Mouse (Mus musculus): ENCODE measurements around the gene Mitf. TPM values are rescaled to one million over a fixed set of nuclear protein-coding genes. Genes with fewer than 3 reads are reported as not detected.

The Mitf gene
- polyA plus RNA-seq, 1 experiment from 2014 or later = 26.4 TPM

DNA sequence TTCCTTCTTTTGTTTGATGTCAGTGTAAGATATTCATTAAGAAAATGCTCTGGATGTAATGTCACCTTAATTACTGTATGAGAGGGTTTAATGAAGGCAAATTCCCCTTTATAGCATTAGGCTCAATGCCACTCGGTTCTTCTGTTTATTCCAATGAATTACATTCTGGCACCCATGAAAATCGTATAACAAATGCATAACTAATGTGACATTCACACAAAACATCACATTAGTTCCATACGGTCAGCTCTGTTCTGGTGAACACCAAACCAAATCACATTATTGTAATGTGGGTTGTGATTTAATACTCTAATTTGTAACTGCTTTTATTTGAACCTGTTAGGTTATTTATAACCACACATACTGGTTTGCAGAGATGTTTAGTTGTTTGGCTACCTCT is 231.7 kb downstream of the Mitf start:
- WGBS = 80% methylated on average over 3 of the region's 3 CpGs
- Histone ChIP-seq H3K4me2 (ENCODE audit: low read length) (no peak overlapping the region), H3K27me3 (ENCODE audit: control insufficient read depth, insufficient read depth, low read length) (no peaks in the 10 kb centered on the region), H3K9me3 (ENCODE audit: control insufficient read depth, low read length) (no peaks in the 10 kb centered on the region), H3K4me1 (ENCODE audit: control insufficient read depth in 2 of 2, insufficient read depth in 2 of 2, low read length in 2 of 2) (no peaks in the 10 kb centered on the region), H3K4me3 (ENCODE audit: control insufficient read depth in 1 of 2, insufficient read depth in 1 of 2, low read depth in 1 of 2, low read length in 2 of 2) (no peak overlapping the region), H3K9ac (ENCODE audit: low read length) (no peak overlapping the region), H3K27ac (replicated peaks in 1 of 2; ENCODE audit: control insufficient read depth in 1 of 2, insufficient read depth in 1 of 2, low read depth in 2 of 2, low read length in 2 of 2) (no peak overlapping the region), H3K36me3 (ENCODE audit: control insufficient read depth, insufficient read depth, low read length) (no peaks in the 10 kb centered on the region)
- ATAC-seq (ENCODE audit: insufficient number of reproducible peaks, insufficient read depth, low FRiP score, low read depth) = no peak

DNA sequence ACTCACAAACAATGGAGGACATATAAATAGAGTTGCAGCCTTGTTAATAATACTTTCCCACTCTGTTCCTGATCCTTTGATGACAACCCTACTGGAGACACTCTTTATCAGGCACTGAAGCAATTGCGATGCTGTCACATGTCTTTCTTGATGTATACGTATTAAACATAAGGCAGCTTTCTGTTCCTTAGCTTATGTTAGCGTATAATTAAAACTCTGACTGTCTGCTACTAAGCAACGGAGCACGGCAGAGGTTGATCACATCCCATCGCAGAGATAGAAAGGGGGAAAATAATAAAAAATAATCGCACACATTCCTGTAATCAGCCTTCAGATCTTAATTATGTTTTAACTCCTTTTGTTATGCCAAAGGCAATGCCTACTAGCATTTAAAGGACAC is 234.9 kb downstream of the Mitf start:
- H3K4me1 ChIP-seq (ENCODE audit: control insufficient read depth in 2 of 2, insufficient read depth in 2 of 2, low read length in 2 of 2) = no peaks in the 10 kb centered on the region
- no peaks in the 10 kb centered on the region for H3K36me3 ChIP-seq (ENCODE audit: control insufficient read depth, insufficient read depth, low read length)
- H3K9me3 ChIP-seq (ENCODE audit: control insufficient read depth, low read length) = no peaks in the 10 kb centered on the region
- no peaks in the 10 kb centered on the region for H3K27me3 ChIP-seq (ENCODE audit: control insufficient read depth, insufficient read depth, low read length)
- no peak overlapping the region for H3K4me2 ChIP-seq (ENCODE audit: low read length)
- H3K27ac ChIP-seq (replicated peaks in 1 of 2; ENCODE audit: control insufficient read depth in 1 of 2, insufficient read depth in 1 of 2, low read depth in 2 of 2, low read length in 2 of 2) = no peak overlapping the region
- no peak for ATAC-seq (ENCODE audit: insufficient number of reproducible peaks, insufficient read depth, low FRiP score, low read depth)
- H3K4me3 ChIP-seq (ENCODE audit: control insufficient read depth in 1 of 2, insufficient read depth in 1 of 2, low read depth in 1 of 2, low read length in 2 of 2) = no peak overlapping the region
- H3K9ac ChIP-seq (ENCODE audit: low read length) = no peak overlapping the region
- WGBS = 87% methylated on average over 7 of the region's 7 CpGs

GRCm38 (mm10) chr6:98046295-98047108 is 239.7 kb downstream of the Mitf start:
- Histone ChIP-seq H3K27me3 (ENCODE audit: control insufficient read depth, insufficient read depth, low read length) (no peaks in the 10 kb centered on the region), H3K36me3 (ENCODE audit: control insufficient read depth, insufficient read depth, low read length) (no peaks in the 10 kb centered on the region), H3K9me3 (ENCODE audit: control insufficient read depth, low read length) (no peaks in the 10 kb centered on the region), H3K4me2 (ENCODE audit: low read length) (no peak overlapping the region), H3K9ac (ENCODE audit: low read length) (no peak overlapping the region), H3K27ac (replicated peaks in 1 of 2; ENCODE audit: control insufficient read depth in 1 of 2, insufficient read depth in 1 of 2, low read depth in 2 of 2, low read length in 2 of 2) (no peak overlapping the region), H3K4me3 (ENCODE audit: control insufficient read depth in 1 of 2, insufficient read depth in 1 of 2, low read depth in 1 of 2, low read length in 2 of 2) (no peak overlapping the region), H3K4me1 (ENCODE audit: control insufficient read depth in 2 of 2, insufficient read depth in 2 of 2, low read length in 2 of 2) (no peaks in the 10 kb centered on the region; a peak in 1 of 4 replicates)
- ATAC-seq (ENCODE audit: insufficient number of reproducible peaks, insufficient read depth, low FRiP score, low read depth) = no peak
- 80% methylated on average over 11 of the region's 11 CpGs for WGBS

DNA sequence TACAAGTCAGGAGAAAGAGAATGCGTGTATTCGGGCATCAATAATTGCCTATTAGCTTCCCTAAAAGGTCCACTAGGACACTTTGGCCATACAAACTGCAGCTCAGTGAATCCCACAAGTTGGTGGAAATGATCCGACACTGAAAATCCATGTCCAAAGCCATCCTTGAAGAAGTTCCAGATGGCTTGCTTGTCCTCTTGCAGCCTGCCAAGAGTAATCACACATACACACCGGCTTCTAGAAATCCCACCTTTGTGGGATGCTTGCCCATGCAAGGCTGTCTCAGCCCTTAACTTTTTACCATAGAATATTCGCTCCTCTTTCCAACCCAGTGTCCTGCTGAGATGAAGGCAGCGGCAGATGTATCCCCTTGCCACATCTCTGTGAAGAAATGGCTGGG is 240.9 kb downstream of the Mitf start:
- no peak overlapping the region for H3K27ac ChIP-seq (replicated peaks in 1 of 2; ENCODE audit: control insufficient read depth in 1 of 2, insufficient read depth in 1 of 2, low read depth in 2 of 2, low read length in 2 of 2)
- no peak overlapping the region for H3K4me3 ChIP-seq (ENCODE audit: control insufficient read depth in 1 of 2, insufficient read depth in 1 of 2, low read depth in 1 of 2, low read length in 2 of 2)
- no peak for ATAC-seq (ENCODE audit: insufficient number of reproducible peaks, insufficient read depth, low FRiP score, low read depth)
- H3K4me2 ChIP-seq (ENCODE audit: low read length) = no peak overlapping the region
- H3K4me1 ChIP-seq (ENCODE audit: control insufficient read depth in 2 of 2, insufficient read depth in 2 of 2, low read length in 2 of 2) = no peaks in the 10 kb centered on the region; a peak in 1 of 4 replicates
- H3K9ac ChIP-seq (ENCODE audit: low read length) = no peak overlapping the region
- no peaks in the 10 kb centered on the region for H3K27me3 ChIP-seq (ENCODE audit: control insufficient read depth, insufficient read depth, low read length)
- WGBS = 74% methylated on average over 6 of the region's 6 CpGs
- H3K36me3 ChIP-seq (ENCODE audit: control insufficient read depth, insufficient read depth, low read length) = no peaks in the 10 kb centered on the region
- H3K9me3 ChIP-seq (ENCODE audit: control insufficient read depth, low read length) = no peaks in the 10 kb centered on the region

DNA sequence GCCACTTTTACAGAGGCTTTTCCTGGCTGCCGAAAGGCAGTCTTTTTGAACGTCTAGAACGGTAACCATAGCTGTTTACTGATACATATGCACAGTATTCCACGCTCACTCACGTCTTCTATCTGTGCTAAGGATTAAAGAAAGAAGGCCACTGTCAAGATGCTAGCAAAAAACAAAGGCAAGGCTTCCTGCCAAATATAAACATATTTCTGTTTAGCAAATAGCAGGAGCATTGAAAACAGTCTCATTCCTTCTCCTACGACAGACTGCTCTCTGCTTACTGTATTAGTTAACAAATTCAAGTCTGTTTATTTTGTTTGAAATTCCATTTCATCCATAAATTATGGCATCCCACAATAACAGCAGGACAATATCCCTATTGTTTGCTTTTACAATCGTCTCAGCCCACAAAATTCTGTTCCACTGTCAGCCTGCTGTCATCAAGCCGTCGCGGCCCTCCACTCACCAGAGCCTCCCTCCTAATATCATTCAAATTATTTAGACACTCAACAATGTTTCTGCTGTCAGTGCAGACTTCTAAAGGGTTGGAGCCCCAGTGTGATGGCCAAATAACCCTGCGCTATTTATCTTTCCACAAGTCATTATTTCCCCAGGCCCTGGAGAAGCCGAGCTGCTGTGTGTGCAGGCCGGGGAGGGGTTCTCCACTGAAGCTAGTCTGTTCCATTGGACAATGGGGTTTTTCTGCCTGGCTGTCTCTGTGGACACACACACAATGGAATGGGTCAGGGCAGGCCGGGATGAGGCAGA is 242.0 kb downstream of the Mitf start:
- no peak for ATAC-seq (ENCODE audit: insufficient number of reproducible peaks, insufficient read depth, low FRiP score, low read depth)

DNA sequence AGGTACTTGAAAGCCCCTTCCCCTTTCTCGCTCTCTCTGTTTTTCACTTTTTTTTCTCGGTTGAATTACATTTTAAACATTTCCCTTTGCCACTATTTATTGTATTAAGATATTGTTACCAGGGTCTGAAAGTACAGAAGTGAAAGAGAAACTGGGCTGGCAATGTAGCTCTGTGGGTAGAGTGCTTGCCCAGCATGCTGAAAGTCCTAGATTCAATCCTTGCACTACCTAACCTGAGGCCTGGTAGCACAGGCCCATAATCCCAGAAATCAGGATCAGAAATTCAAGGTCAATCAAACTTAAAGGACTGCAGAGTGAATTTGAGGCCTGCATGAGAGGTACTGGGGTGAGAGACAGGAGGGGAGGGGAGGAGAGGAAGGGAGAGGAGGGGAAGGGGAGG is 242.7 kb downstream of the Mitf start:
- ATAC-seq (ENCODE audit: insufficient number of reproducible peaks, insufficient read depth, low FRiP score, low read depth) = no peak
- Histone ChIP-seq H3K9ac (ENCODE audit: low read length) (no peak overlapping the region), H3K4me2 (ENCODE audit: low read length) (no peak overlapping the region), H3K27me3 (ENCODE audit: control insufficient read depth, insufficient read depth, low read length) (no peaks in the 10 kb centered on the region), H3K4me3 (ENCODE audit: control insufficient read depth in 1 of 2, insufficient read depth in 1 of 2, low read depth in 1 of 2, low read length in 2 of 2) (no peak overlapping the region), H3K4me1 (ENCODE audit: control insufficient read depth in 2 of 2, insufficient read depth in 2 of 2, low read length in 2 of 2) (no peaks in the 10 kb centered on the region; a peak in 1 of 4 replicates), H3K27ac (replicated peaks in 1 of 2; ENCODE audit: control insufficient read depth in 1 of 2, insufficient read depth in 1 of 2, low read depth in 2 of 2, low read length in 2 of 2) (no peak overlapping the region), H3K36me3 (ENCODE audit: control insufficient read depth, insufficient read depth, low read length) (no peaks in the 10 kb centered on the region), H3K9me3 (ENCODE audit: control insufficient read depth, low read length) (no peaks in the 10 kb centered on the region)
- WGBS = 92% methylated on average over 2 of the region's 2 CpGs

More for the DNA sequence above, 242.0 kb downstream of the Mitf start:
- Histone ChIP-seq H3K36me3 (ENCODE audit: control insufficient read depth, insufficient read depth, low read length) (no peaks in the 10 kb centered on the region), H3K4me1 (ENCODE audit: control insufficient read depth in 2 of 2, insufficient read depth in 2 of 2, low read length in 2 of 2) (no peaks in the 10 kb centered on the region; a peak in 1 of 4 replicates), H3K27ac (replicated peaks in 1 of 2; ENCODE audit: control insufficient read depth in 1 of 2, insufficient read depth in 1 of 2, low read depth in 2 of 2, low read length in 2 of 2) (no peak overlapping the region), H3K4me3 (ENCODE audit: control insufficient read depth in 1 of 2, insufficient read depth in 1 of 2, low read depth in 1 of 2, low read length in 2 of 2) (no peak overlapping the region), H3K9me3 (ENCODE audit: control insufficient read depth, low read length) (no peaks in the 10 kb centered on the region), H3K4me2 (ENCODE audit: low read length) (no peak overlapping the region), H3K9ac (ENCODE audit: low read length) (no peak overlapping the region), H3K27me3 (ENCODE audit: control insufficient read depth, insufficient read depth, low read length) (no peaks in the 10 kb centered on the region)
- WGBS = 61% methylated on average over 14 of the region's 14 CpGs

GRCm38 (mm10) chr6:98061878-98062277 is 255.0 kb downstream of the Mitf start:
- WGBS = 87% methylated on average over 13 of the region's 13 CpGs

More at GRCm38 (mm10) chr6:98061878-98062277, 255.0 kb downstream of the Mitf start:
- Histone ChIP-seq H3K4me3 (ENCODE audit: control insufficient read depth in 1 of 2, insufficient read depth in 1 of 2, low read depth in 1 of 2, low read length in 2 of 2) (no peak overlapping the region), H3K36me3 (ENCODE audit: control insufficient read depth, insufficient read depth, low read length) (no peaks in the 10 kb centered on the region), H3K4me1 (ENCODE audit: control insufficient read depth in 2 of 2, insufficient read depth in 2 of 2, low read length in 2 of 2) (no peaks in the 10 kb centered on the region), H3K27ac (replicated peaks in 1 of 2; ENCODE audit: control insufficient read depth in 1 of 2, insufficient read depth in 1 of 2, low read depth in 2 of 2, low read length in 2 of 2) (no peak overlapping the region), H3K27me3 (ENCODE audit: control insufficient read depth, insufficient read depth, low read length) (no peaks in the 10 kb centered on the region), H3K4me2 (ENCODE audit: low read length) (no peak overlapping the region), H3K9ac (ENCODE audit: low read length) (no peak overlapping the region), H3K9me3 (ENCODE audit: control insufficient read depth, low read length) (no peaks in the 10 kb centered on the region)
- ATAC-seq (ENCODE audit: insufficient number of reproducible peaks, insufficient read depth, low FRiP score, low read depth) = no peak
